Mouse (Mus musculus): ENCODE measurements around the gene Calm3. TPM values are rescaled to one million over a fixed set of nuclear protein-coding genes. Genes with fewer than 3 reads are reported as not detected.

The Calm3 gene
- polyA plus RNA-seq, 1 experiment from 2014 or later: 296 TPM

GRCm38 (mm10) chr7:16892352-16892730 lies 31.6 kb downstream of the Calm3 start:
- no peak overlapping the region for H3K27ac ChIP-seq
- H3K36me3 ChIP-seq (ENCODE audit: poor library complexity, severe bottlenecking): peaks cover 3% of the 10 kb centered on the region; the same call in 1 of the 2 replicates
- peak overlapping the region; percentile 38 for H3K4me3 ChIP-seq
- peak; percentile 1; the same call in 1 of the 2 replicates for ATAC-seq
- peaks cover 43% of the 10 kb centered on the region for H3K27me3 ChIP-seq
- H3K4me1 ChIP-seq: peaks cover 42% of the 10 kb centered on the region
- H3K9me3 ChIP-seq (replicated peaks): no peaks in the 10 kb centered on the region
- H3K9ac ChIP-seq: no peak overlapping the region
- peak overlapping the region; percentile 65 for H3K4me2 ChIP-seq
- 48% methylated on average over 9 of the region's 9 CpGs for WGBS

- H3K36me3 ChIP-seq (ENCODE audit: poor library complexity, severe bottlenecking): peaks cover 7% of the 10 kb centered on the region; the same call in 1 of the 2 replicates
- H3K4me2 ChIP-seq: peak within 1 kb of the TSS; percentile 65
- peak within 1 kb of the TSS; percentile 34; the same call in 1 of the 2 replicates for H3K9ac ChIP-seq
- peak; percentile 76 for ATAC-seq
- peaks cover 42% of the 10 kb centered on the region for H3K4me1 ChIP-seq
- WGBS: under 1% methylated on average over 30 of the region's 30 CpGs
- no peaks in the 10 kb centered on the region for H3K9me3 ChIP-seq (replicated peaks)
- peak within 1 kb of the TSS; percentile 44 for H3K27ac ChIP-seq
- peaks cover 47% of the 10 kb centered on the region for H3K27me3 ChIP-seq
- peak within 1 kb of the TSS; percentile 38 for H3K4me3 ChIP-seq
These were observed 32.1 kb downstream of the Calm3 start, which contains the start of gene Gng8 for GRCm38 (mm10) chr7:16891641-16892351. TSS of gene Gng8 (plus strand) at chr7:16891786.

GRCm38 (mm10) chr7:16890944-16891343 lies 33.0 kb downstream of the Calm3 start:
- no peak overlapping the region for H3K27ac ChIP-seq
- no peak overlapping the region for H3K4me3 ChIP-seq
- H3K36me3 ChIP-seq (ENCODE audit: poor library complexity, severe bottlenecking): peaks cover 16% of the 10 kb centered on the region
- peak overlapping the region; percentile 34; the same call in 1 of the 2 replicates for H3K9ac ChIP-seq
- WGBS: 3% methylated on average over 19 of the region's 23 CpGs
- H3K9me3 ChIP-seq (replicated peaks): peaks cover 3% of the 10 kb centered on the region
- peaks cover 42% of the 10 kb centered on the region for H3K4me1 ChIP-seq
- H3K27me3 ChIP-seq: peaks cover 55% of the 10 kb centered on the region
- ATAC-seq: no peak
- peak overlapping the region; percentile 65 for H3K4me2 ChIP-seq

- H3K27ac ChIP-seq: no peak overlapping the region
- H3K4me1 ChIP-seq: peaks cover 41% of the 10 kb centered on the region
- H3K4me2 ChIP-seq: peak overlapping the region; percentile 65
- 37% methylated on average over 6 of the region's 6 CpGs for WGBS
- H3K9me3 ChIP-seq (replicated peaks): peaks cover 7% of the 10 kb centered on the region
- H3K36me3 ChIP-seq (ENCODE audit: poor library complexity, severe bottlenecking): peaks cover 20% of the 10 kb centered on the region
- peaks cover 59% of the 10 kb centered on the region for H3K27me3 ChIP-seq
- peak overlapping the region; percentile 34; the same call in 1 of the 2 replicates for H3K9ac ChIP-seq
- H3K4me3 ChIP-seq: no peak overlapping the region
- no peak for ATAC-seq
These were observed 33.4 kb downstream of the Calm3 start for GRCm38 (mm10) chr7:16890536-16890935.

- Histone ChIP-seq H3K36me3 (ENCODE audit: poor library complexity, severe bottlenecking) (peaks cover 44% of the 10 kb centered on the region), H3K27me3 (peaks cover 61% of the 10 kb centered on the region)
- no peak for ATAC-seq
These were observed 38.0 kb downstream of the Calm3 start for GRCm38 (mm10) chr7:16885905-16886304.

GRCm38 (mm10) chr7:16885271-16885776 lies 38.6 kb downstream of the Calm3 start:
- peaks cover 12% of the 10 kb centered on the region for H3K9me3 ChIP-seq (replicated peaks)
- H3K27ac ChIP-seq: no peak overlapping the region
- peaks cover 6% of the 10 kb centered on the region for H3K4me1 ChIP-seq
- peak overlapping the region; percentile 34 for H3K4me3 ChIP-seq
- H3K4me2 ChIP-seq: peak overlapping the region; percentile 46
- peaks cover 56% of the 10 kb centered on the region for H3K27me3 ChIP-seq
- no peak overlapping the region for H3K9ac ChIP-seq
- 7% methylated on average over 76 of the region's 95 CpGs for WGBS
- H3K36me3 ChIP-seq (ENCODE audit: poor library complexity, severe bottlenecking): peaks cover 44% of the 10 kb centered on the region
- peak; percentile 46 for ATAC-seq

More at GRCm38 (mm10) chr7:16885905-16886304, 38.0 kb downstream of the Calm3 start:
- no peak overlapping the region for H3K9ac ChIP-seq
- H3K27ac ChIP-seq: no peak overlapping the region
- H3K9me3 ChIP-seq (replicated peaks): peaks cover 12% of the 10 kb centered on the region
- peak overlapping the region; percentile 34 for H3K4me3 ChIP-seq
- peak overlapping the region; percentile 46 for H3K4me2 ChIP-seq
- 40% methylated on average over 38 of the region's 59 CpGs for WGBS
- peaks cover 3% of the 10 kb centered on the region for H3K4me1 ChIP-seq

- peaks cover 44% of the 10 kb centered on the region for H3K36me3 ChIP-seq (ENCODE audit: poor library complexity, severe bottlenecking)
- no peak overlapping the region for H3K9ac ChIP-seq
- ATAC-seq: 0 out of 2 replicates have a peak, but pooled peaks have one; percentile 25
- no peak overlapping the region for H3K27ac ChIP-seq
- WGBS: 57% methylated on average over 4 of the region's 4 CpGs
- peaks cover 51% of the 10 kb centered on the region for H3K27me3 ChIP-seq
- H3K4me2 ChIP-seq: no peak overlapping the region
- peaks cover 12% of the 10 kb centered on the region for H3K9me3 ChIP-seq (replicated peaks)
- H3K4me1 ChIP-seq: peaks cover 12% of the 10 kb centered on the region
- H3K4me3 ChIP-seq: no peak overlapping the region
These were observed 39.6 kb downstream of the Calm3 start for GRCm38 (mm10) chr7:16884334-16884733.

- H3K4me2 ChIP-seq: no peak overlapping the region
- no peak overlapping the region for H3K27ac ChIP-seq
- WGBS: 90% methylated on average over 6 of the region's 6 CpGs
- H3K9me3 ChIP-seq (replicated peaks): peaks cover 12% of the 10 kb centered on the region
- H3K4me3 ChIP-seq: no peak overlapping the region
- H3K27me3 ChIP-seq: peaks cover 43% of the 10 kb centered on the region
- H3K4me1 ChIP-seq: peaks cover 12% of the 10 kb centered on the region
- H3K9ac ChIP-seq: no peak overlapping the region
- no peak for ATAC-seq
- H3K36me3 ChIP-seq (ENCODE audit: poor library complexity, severe bottlenecking): peaks cover 44% of the 10 kb centered on the region
These were observed 40.8 kb downstream of the Calm3 start for GRCm38 (mm10) chr7:16883162-16883561.

GRCm38 (mm10) chr7:16880615-16881014 lies 43.3 kb downstream of the Calm3 start:
- Histone ChIP-seq H3K4me1 (peaks cover 28% of the 10 kb centered on the region), H3K4me2 (no peak overlapping the region), H3K36me3 (ENCODE audit: poor library complexity, severe bottlenecking) (peaks cover 25% of the 10 kb centered on the region), H3K9me3 (replicated peaks) (peaks cover 6% of the 10 kb centered on the region; the same call in 1 of the 2 replicates), H3K9ac (peak overlapping the region; percentile 52; the same call in 1 of the 2 replicates), H3K27me3 (peaks cover 25% of the 10 kb centered on the region), H3K4me3 (no peak overlapping the region), H3K27ac (peak overlapping the region; percentile 36; the same call in 1 of the 2 replicates)
- no peak for ATAC-seq
- WGBS: 12% methylated on average over 5 of the region's 5 CpGs

- no peak overlapping the region for H3K4me3 ChIP-seq
- H3K4me1 ChIP-seq: peaks cover 30% of the 10 kb centered on the region
- no peaks in the 10 kb centered on the region for H3K9me3 ChIP-seq (replicated peaks)
- ATAC-seq: no peak
- peak overlapping the region; percentile 52 for H3K9ac ChIP-seq
- WGBS: 17% methylated on average over 8 of the region's 9 CpGs
- peaks cover 18% of the 10 kb centered on the region for H3K27me3 ChIP-seq
- peaks cover 22% of the 10 kb centered on the region for H3K36me3 ChIP-seq (ENCODE audit: poor library complexity, severe bottlenecking)
- H3K4me2 ChIP-seq: no peak overlapping the region
- H3K27ac ChIP-seq: peak overlapping the region; percentile 36; the same call in 1 of the 2 replicates
These were observed 43.9 kb downstream of the Calm3 start for GRCm38 (mm10) chr7:16879796-16880547.

- 89% methylated on average over 3 of the region's 3 CpGs for WGBS
- Histone ChIP-seq H3K36me3 (ENCODE audit: poor library complexity, severe bottlenecking) (peaks cover 6% of the 10 kb centered on the region; the same call in 1 of the 2 replicates), H3K4me1 (peaks cover 36% of the 10 kb centered on the region), H3K4me2 (no peak overlapping the region), H3K9me3 (replicated peaks) (no peaks in the 10 kb centered on the region), H3K27me3 (no peaks in the 10 kb centered on the region), H3K4me3 (no peak overlapping the region), H3K27ac (no peak overlapping the region), H3K9ac (no peak overlapping the region)
- no peak for ATAC-seq
These were observed 46.2 kb downstream of the Calm3 start for GRCm38 (mm10) chr7:16877717-16878116.

- H3K4me3 ChIP-seq: peak overlapping the region; percentile 73
- H3K9ac ChIP-seq: peak overlapping the region; percentile 87
- peaks cover 36% of the 10 kb centered on the region for H3K4me1 ChIP-seq
- 1% methylated on average over 11 of the region's 13 CpGs for WGBS
- H3K27me3 ChIP-seq: no peaks in the 10 kb centered on the region
- no peak for ATAC-seq
- H3K4me2 ChIP-seq: peak overlapping the region; percentile 92
- no peaks in the 10 kb centered on the region for H3K9me3 ChIP-seq (replicated peaks)
- H3K27ac ChIP-seq: no peak overlapping the region
- peaks cover 10% of the 10 kb centered on the region for H3K36me3 ChIP-seq (ENCODE audit: poor library complexity, severe bottlenecking)
These were observed 47.3 kb downstream of the Calm3 start for GRCm38 (mm10) chr7:16876608-16877007.
